Mouse (Mus musculus) small intestine, adult 2 months (tissue): ENCODE data around the gene Ptprm.

Experiments
- CTCF ChIP-seq: fragments of 200-500 bp; IDR thresholded peaks from 2 replicates; pipeline ENCODE4 v1.5.1; 2012; ENCODE audit warnings: low read depth, mild to moderate bottlenecking, control low read depth, inconsistent platforms, low read length, moderate library complexity, mixed read lengths; ENCODE audit not compliant: insufficient replicate concordance, insufficient read length; ENCODE audit errors: extremely low read depth
- POLR2A ChIP-seq: fragments of 200-500 bp; IDR thresholded peaks from 2 replicates; pipeline ENCODE4 v1.6.1; 2012; ENCODE audit warnings: low read depth, mild to moderate bottlenecking, control low read depth, inconsistent platforms, low read length, moderate library complexity

- TF ChIP-seq POLR2A (no peak), CTCF (no peak)
Observed at GRCm38 (mm10) chr17:67118676-67119340, 235.4 kb downstream of the Ptprm start.
